Mouse (Mus musculus) adrenal gland, adult 8-10 months (tissue): Measurements from ENCODE around the gene Apoc2. TPM values are rescaled to one million over a fixed set of nuclear protein-coding genes. Genes with fewer than 3 reads are reported as not detected.
A peak's percentile ranks its signal among the peaks of the same experiment; 100 is the strongest.

Experiments
- DNase-seq: peaks from one replicate; pipeline ENCODE4 v3.0.0; 2022
- total RNA-seq, 4 experiments: library from RNA; stranded (reverse); gene quantifications; 2 replicates each; pipeline ENCODE4 v1.2.4; 2022

The Apoc2 gene
- total RNA-seq, 4 experiments from 2014 or later, result 1.0 to 2.6 (median 1.4) TPM; not detected in 1

DNA sequence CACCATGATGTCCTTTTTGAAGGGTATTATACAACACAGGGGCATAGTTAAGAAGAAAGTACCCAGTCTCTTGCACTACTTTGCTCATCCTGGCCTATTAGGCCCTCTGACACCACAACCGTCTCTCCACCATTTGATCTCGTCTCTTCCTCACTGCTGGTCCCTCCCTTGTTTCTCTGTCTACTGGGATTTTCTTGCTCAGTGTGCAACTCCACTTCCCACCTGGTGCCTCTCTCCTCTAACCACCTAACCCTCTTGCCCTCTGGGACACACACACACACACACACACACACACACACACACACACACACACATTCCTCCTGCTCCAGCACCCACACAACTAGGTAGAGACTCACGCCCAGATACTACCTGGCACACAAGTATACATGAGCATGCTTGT, 1.2 kb upstream of the Apoc2 start:
- DNase-seq, result no peak

DNA sequence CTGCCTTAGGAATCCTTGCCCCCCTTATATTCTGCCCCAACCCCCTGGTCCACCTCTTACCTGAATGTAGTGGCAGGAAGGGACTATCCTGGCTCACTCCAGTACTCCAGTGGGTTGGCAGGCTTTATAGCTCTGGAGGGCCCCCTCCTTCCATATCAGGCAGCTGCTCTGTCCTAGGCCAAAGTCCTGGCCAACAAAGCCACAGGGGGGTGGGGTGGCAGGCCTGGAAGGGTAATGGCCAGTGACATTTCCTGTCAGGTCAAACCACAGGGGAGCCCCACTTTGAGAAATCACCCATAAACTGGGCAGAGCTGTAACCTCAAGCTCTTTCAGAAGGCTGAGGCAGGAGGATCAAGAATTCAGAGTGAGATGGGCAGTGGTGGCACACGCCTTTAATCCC, 1.1 kb downstream of the Apoc2 start:
- no peak for DNase-seq

DNA sequence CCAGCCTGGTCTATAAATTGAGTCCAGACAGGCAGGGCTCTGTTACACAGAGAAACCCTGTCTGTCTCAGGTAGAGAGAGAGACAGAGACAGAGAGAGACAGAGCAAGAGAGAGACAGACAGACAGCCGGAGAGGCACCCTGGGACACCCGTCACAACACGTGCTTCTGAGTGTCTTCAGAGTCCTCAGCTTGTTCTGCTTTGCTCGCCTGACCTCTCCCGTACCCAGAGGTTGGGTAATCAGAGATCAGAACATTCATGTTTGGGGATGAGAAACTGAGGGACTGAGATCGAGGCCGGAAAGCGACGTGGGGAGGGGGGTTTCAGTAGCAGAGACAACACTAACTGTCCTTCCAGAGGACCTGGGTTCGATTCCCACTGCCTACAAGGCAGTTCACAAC, 1.9 kb downstream of the Apoc2 start:
- no peak for DNase-seq

DNA sequence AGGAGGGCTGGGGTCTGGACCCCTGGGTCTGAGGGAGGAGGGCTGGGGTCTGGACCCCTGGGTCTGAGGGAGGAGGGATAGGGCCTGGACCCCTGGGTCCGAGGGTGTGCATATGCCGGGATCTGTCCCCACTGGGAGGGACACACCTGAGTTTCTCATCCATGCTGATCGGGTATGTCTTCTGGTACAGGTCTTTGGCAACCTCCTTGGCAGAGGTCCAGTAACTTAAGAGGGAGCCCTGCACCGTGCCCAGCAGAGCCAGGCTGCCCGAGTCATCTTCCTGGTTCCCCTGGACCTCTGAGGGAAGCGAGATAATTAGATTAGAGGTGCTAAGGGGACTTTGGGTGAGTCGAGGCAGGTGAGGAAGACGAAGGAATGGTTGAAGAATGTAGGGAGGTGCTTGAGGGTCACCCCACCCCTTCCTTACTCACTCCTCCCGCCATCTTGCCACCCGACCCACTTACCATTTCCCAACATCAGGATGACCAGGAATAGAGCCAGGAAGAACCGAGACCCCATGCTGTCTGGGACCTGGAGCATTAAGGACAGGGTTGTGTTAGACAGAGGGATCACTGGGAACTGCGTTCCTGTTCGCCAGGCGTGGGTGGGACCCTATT, 4.5 kb downstream of the Apoc2 start:
- no peak for DNase-seq

DNA sequence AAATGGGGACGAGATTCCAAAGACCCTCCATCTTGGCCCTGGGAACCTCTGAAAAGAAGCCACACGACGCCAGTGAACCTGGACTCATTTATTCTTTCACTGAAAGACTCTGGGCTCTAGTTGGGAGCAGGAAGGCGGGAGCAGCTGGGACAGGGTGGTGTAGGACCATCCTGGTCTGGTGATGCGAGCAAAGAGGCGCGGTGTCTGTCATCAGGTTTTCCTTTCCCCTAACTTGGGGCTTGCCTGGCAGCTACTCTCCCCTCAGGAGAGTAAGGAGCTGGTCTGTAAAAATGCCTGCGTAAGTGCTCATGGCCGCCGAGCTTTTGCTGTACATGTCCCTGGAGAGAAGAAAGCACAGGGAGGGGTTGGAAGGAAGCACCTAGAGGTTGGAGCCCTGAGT, 6.2 kb downstream of the Apoc2 start:
- DNase-seq, result no peak

DNA sequence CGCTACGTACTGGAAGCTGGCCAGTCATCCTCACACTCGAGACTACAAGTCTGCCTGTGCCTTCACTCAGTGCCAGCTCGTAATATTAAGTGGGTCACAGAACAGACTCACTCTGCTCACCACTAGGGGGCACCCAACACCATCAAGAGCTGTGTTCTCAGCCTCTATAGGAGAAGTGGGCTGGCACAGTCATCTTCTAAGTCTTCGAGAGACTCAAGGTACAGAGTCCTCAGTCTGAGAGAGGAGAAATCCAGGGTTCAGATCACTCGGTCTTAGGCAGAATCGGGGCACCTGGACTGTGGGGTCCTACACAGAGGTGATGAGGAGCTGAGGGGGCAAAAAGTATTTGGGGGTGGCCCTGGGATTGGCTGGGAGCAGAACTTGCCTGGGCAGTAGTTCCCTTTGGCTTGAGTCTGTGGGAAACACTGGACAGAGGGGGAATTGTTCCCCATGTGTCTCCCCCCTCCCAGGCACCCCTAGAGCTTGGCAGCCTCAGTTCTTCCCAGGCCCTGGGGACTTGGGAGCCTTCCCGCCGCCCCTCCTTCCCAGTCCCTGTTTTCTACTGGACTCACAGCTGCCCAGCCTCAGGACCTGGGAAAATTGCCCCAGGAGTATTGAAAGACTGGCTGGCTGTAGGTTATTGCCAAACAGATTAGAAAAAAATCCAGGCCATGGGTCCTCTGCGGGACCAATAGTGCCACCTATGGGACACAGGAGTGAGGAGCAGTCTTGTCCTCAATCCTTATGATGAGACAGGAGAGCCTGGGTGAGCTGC, 8.6 kb downstream of the Apoc2 start:
- DNase-seq, result peak; percentile 88

DNA sequence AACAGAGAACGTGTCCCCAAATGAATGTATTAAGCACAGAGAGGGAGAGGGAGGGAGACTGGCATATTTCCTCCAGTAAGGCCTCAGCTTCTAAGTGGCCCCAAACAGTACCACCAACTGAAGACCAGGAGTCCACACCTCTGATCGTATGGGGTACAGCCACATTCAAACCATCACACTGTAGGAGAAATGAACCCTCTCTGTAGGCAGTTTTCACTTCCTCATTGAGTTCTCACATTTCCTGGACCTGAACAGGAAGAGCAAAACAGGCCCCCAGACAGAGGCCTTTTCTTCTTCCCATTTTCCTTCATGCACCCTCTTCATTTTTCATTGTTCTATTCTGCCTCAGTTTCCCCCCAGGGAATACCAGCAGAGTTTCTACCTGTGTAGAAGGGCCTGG, 10.3 kb downstream of the Apoc2 start:
- DNase-seq, result no peak

DNA sequence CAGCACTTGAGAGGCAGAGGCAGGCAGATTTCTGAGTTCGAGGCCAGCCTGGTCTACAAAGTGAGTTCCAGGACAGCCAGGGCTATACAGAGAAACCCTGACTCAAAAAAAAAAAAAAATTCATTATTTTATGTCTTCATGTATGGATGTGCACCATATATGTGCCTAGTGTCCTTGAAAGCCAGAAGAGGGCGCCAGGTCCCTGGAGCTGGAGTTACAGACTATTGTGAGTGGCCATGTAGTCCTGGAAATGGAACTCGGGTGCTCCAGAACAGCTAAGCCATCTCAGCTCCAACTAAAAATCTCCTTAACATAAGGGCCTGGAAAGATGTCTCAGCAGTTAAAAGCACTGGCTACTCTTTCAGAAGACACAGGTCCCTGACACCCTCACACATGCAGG, 11.0 kb downstream of the Apoc2 start:
- DNase-seq, result no peak

DNA sequence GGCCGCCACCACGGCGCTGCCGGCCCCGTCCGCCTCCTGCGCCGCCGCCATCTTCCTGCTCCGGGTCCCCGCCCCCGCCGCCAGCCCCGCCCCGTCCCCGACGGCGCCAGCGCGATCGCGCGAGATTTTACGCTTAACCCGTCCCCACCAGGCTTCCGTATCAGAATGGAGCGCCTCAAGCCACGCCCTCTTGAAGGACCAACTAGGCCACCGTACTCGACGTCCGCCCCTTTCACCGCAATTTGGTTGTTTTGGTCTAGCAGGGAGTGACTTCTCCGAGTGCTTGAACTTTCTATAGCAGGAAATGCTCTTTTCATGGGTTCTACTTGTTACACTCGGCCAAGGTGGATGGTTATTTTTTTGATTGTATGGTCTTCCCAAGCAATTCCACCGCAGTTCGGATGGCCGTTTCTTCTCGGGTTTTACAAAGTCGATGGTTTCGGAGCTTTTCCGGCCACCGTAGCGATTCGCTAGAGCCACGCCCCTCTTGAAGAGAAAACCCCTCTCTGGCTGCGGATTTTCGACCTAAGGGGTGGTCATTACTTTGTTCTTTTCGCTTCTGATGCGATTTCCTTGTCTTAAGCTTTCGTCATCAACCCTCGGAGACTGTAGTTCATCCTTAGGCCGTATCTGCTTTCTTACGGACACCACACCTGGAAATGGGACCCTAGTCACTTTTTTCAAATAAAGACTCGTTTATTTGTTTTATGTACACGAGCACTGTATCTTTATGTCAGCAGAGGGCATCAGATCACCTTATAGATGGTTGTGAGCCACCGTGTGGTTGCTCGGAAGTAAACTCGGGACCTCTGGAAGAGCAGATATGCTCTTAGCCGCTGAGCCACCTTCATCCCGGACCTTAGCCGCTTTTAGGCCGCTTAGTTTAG, 12.5 kb downstream of the Apoc2 start, which contains the start of gene Clptm1:
Gene Clptm1 (minus strand): TSS at position 79 of the 887 bp plus-strand sequence.
- DNase-seq, result peak; percentile 96

DNA sequence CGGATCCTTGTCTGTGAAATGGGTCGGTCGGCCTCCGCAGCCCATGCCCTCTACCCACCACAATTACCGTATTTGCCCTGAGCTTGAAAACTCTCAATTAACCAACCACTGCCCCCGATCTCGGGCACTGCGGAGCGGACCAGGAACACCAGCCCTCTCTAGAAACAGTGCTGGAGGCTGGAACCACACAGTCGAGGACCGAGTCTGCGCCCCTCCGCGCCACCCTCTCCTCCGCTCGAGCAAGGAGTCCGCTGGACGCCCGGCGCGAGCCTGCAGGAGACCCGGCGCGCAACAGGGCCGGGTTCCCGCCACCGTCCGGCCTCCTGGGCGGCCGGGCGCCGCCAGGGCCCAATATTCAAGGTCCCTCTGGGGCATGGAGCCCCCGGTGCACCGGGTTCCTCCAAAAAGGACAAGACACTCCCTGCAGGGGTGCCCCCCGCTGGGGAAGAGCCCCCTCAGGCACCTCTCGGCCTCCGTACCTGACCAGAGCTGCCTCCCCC, 13.2 kb downstream of the Apoc2 start:
- DNase-seq, result no peak

DNA sequence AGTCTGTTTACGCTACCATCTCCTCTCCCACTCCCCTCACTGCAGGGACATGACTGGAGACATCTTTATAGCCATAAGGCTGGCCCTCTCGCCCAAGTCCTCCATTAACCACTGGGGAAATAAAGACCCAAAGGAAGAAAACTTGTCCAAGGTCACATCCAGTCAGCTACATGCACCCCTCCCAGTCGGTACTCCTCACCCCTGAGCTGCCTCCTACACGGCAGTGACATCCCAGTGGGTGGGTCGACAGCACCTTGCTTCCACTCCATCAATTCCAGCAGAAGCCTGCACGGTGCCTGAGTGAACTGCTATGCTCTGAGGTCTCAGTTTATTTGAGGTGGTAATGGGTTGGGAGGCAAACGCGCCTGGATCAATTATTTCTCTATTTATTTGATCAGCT, 13.8 kb downstream of the Apoc2 start:
- DNase-seq, result no peak

DNA sequence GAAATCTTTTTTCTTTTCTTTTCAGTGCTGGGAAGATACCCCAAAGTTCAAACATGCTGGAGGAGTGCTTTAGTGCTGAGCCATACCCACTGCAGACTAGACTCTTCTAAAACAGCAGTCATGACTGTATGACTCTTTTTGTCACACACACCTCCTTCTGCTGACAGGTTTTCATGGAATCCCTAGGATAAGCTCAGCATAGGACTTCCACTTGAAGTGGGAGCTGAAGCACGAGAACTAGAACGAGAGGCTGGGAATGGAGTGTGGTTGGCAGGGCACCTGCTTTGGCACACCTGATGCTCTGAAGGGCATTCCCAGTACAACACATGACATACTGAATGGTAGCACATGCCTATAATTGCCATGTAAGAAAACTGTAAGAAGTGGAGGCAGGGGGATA, 25.1 kb downstream of the Apoc2 start:
- DNase-seq, result no peak

DNA sequence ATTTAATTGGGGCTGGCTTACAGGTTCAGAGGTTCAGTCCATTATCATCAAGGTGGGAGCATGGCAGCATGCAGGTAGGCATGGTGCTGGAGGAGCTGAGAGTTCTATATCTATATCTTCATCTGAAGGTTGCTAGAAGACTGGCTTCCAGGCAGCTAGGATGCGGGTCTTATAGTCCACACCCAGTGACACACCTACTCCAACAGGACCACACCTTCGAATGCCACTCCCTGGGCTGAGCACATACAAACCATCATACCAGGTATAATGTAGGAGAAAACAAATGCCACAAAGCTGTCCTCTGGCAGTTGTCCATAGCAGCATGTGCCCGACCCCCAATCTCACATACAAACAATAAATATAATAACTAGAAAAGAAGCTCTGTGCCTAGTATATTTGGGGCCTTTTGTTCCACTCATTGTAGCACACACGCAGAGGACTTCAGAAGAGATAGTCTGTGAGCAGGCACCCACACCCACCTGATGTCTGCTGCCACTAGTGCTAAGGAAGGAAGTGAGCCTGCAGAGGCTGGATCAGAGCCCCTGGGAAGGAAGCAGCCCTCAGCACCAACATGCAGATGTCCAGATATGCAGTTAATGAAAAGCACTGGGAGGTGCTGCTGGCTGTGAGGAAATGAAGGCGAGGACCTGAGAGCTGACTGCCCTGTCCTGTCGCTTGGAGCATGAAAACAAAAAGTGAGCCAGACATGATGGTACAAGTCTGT, 26.5 kb downstream of the Apoc2 start:
- no peak for DNase-seq

DNA sequence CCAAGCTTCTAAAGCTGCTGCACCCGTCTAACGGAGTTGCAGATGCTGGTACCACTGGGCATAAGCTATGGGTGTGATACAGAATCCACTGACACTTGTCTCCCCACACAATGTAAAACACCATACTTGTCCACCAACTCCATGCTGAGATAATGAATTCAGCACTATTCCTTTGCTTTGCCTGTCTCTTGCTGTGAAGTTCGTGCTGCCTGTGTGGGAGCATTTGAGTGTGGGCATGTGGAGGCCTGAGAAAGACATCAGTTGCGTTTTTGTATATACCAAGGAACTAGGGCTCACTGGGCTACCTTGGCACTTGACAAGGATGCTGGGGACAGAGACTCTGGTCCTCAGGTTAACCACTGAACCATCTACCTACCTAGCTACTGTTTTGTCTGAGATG, 36.5 kb downstream of the Apoc2 start:
- DNase-seq, result no peak

DNA sequence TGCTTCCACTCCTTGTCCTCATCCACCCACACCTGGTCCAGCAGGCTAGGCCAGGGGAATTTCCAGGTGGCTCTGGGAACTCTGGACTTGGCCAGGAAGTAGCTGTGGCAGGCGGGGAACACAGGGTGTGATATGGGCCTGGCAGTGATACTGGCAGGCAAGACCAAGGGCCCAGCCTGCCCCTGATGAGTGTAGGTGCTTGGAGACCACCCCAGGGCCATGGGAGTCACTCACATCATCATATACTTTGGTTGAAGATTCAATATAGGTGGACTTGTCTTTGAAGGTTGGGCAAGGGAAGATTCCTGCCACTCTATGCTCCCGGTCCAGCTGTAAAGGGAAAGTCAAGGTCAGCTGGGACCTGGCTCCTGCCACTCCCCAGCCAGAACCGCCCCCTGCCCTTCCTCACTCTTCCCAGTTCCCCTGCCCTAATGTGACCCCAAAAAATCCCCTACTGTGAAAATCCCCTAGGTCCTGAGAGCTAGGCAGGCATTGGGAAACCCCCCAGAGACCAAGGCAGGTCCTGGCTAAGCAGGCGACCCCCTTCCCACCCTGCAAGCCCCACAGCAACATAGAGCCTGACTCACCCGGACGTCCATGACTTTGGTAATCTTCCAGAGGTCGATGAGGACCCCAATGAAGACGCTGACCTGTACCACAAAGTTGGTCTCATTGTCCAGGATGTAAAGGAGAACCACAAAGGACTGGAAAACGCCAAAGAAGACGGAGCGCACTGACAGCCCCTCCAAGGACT, 42.5 kb downstream of the Apoc2 start:
- no peak for DNase-seq

DNA sequence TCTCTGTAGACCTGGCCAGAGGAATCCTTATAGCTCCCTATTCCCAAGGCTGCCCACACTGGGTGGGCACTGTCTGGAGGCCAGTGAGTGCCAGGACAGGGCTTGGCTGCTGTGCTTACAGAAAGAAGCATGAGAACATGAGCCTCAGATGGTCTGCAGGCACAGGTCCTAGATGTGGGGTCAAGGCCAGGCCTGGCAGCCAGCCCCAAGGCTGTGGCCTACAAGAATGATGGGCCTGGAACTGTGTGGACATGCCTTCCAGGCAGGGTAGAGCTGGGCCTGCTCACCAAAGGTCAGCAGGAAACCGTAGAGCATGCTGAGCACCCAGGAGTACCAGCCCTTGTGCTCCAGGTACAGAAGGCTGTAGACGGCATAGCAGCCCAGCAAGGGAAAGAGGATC, 43.1 kb downstream of the Apoc2 start:
- DNase-seq, result peak; percentile 90

DNA sequence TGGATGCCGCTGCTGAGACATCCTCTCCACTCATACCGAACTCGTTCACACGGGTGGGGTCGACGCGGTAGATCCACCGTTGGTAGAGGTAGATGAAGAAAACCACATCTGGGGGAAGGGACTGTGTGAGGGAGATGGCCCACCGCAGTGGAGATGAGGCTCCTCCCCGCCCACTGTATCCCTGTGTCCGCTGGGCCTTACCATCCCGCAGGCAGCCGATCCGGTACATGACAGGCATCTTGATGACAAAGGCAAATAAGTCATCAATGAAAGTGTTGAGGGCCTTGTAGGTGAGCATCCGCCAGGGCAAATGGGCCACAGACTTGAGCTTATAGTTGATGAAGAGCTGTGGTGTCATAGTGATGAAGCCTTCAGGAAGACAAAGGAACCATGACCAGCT, 43.9 kb downstream of the Apoc2 start:
- DNase-seq, result no peak

DNA sequence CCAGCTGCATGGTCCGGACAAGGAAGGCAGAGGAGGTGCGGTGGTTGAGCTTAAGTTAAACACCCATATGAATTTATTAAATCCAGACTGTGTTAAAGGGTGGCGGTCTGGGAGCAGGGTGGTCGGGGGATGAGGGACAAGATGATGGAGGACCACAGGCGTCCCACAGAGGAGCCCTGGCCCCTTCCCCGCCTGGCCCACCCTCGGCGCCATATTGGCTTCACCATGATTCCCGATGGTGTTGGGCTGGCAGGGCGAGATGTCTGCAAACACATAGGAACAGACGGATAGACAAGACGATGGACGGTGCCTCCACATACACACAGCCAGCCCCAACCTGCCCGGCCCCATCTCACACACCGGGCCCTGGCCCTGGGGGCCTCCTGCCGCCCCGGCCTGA, 44.5 kb downstream of the Apoc2 start:
- no peak for DNase-seq

DNA sequence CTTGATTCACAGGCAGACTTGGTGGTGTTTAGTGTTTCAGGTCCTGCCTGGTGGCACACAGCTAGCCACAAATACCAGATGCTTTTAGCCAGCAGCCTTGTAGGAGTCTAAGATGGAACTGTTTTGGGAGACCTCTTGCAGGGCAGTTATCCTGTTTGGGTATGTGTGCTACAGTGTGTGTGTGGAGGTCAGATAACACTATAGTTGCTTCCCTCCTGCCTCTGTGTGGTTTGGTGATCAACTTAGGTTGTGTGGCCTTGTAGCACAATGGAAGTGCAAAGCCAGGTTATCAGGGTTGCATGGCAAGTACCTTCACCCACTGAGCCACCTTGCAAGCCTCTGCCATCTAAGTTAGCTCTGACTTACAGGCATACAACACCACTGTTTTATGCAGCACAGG, 45.0 kb downstream of the Apoc2 start:
- DNase-seq, result no peak

DNA sequence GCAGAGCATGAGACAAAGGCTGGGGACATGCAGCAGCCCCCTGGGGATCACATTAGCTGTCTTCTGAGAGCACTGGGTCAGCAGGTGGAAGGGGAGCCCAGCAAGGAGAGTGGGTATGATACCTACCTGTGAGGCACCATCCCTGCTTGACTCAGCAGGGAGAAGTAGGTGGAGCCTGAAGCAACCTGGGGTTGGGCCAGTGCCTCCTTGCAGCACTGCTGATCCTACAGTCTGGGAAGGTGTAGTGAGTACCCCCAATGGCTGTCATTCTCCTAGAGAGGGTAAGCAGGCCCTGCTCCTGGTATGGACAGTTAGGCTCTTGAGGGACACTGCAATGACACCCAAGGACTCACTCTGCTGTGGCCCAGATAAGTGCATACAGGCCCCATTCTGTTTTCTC, 45.5 kb downstream of the Apoc2 start:
- no peak for DNase-seq

DNA sequence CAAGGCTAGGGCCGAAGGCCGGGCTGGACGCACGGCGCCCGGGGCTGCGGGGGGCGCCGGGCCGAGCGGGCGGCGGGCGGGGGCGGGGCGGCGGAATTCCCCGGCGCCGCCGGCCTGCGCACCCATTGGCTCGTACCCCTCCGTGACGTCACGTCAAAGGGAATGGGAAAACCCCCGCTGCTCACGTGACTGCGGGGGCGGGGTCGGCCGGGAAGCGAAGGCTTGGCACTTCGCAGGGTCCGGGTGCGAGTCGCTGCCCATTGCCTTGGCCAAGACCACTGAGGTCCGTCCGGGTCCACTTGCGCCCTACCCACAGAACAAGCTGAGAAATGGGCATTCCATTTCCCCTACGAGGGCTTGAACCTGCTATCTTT, 48.4 kb downstream of the Apoc2 start, which contains the start of gene Relb:
Gene Relb (minus strand): TSS at position 78 of the 374 bp plus-strand sequence.
- DNase-seq, result peak; percentile 90
